Comparison of ENCODE assay signal across 8 mouse cellular contexts in the genomic region with DNA sequence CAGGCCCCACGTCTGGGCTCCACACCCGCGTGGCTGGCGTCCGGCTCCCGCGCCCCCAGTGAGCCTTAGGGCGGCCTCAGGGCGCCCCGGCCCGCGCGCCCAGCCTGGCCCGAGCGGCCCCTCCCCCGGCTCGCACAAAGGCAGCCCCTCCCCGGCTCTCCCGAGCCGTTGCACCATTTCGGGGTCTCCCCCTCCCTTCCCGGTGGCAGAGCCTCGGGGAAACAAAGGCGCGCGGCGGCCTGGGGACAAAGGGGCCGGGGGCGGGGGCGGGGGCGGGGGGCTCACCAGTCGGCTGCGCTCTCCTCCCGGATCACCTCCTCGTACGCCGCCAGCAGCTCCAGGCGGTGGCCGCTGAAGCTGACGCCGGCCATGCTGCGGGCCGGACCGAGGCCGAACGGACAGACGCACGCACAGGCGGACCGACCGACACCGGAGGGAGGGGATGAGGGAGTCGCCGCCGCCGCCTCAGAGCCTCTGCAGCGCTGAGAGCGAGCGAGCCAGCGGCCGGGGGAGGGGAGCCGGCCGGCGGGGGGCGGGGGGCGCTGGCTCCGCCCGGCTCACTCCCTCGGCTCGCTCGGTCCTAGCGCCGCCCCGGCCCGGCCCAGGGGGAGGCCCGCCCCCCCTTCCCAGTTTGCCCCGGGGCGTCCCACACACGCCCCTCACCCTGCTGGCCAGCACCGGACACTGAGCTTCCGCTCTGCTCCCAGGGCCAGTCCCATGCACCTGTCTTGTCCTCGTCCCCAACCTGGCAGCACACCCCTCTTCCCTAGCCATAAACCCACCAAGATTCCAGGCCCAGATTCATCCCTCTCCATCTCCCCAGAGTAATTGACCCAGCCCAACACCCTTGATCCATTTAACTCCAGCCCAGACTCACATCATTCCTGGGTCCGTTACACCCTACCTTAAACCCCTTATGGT. TPM values are rescaled to one million over a fixed set of nuclear protein-coding genes. Genes with fewer than 3 reads are reported as not detected.
DNase-seq lines count a peak whose midpoint lies in the region; ATAC-seq and TF ChIP-seq lines count a peak whose summit lies in the region.

A gene (minus strand): TSS at position 534 of the 921 bp plus-strand sequence.

- H3K4me2 ChIP-seq in kidney, postnatal 0 days (ENCODE audit: low read length) = peak within 1 kb of the TSS; percentile 96
- peak within 1 kb of the TSS; percentile 74 for H3K4me2 ChIP-seq in liver, embryonic 16.5 days (ENCODE audit: low read depth, low read length)

- peak; percentile 54 for DNase-seq in right cerebral cortex, adult 18-20 months
- DNase-seq in right cerebral cortex, postnatal 36 days (ENCODE audit: low spot score in 2 of 2) = no peak
- no peak for DNase-seq in gonadal fat pad, adult 2 months (ENCODE audit: low read depth)
- DNase-seq in kidney, postnatal 0 days (ENCODE audit: low spot score) = peak; percentile 78
- DNase-seq in retina, embryonic 14.5 days (ENCODE audit: low spot score) = peak; percentile 80
- DNase-seq in spleen, postnatal 10 days (ENCODE audit: low spot score in 2 of 2) = no peak

- no peaks in the 10 kb centered on the region for H3K36me3 ChIP-seq in kidney, postnatal 0 days (ENCODE audit: insufficient read depth, low read length)
- H3K36me3 ChIP-seq in liver, embryonic 16.5 days (ENCODE audit: control insufficient read depth, insufficient read depth) = no peaks in the 10 kb centered on the region

- no peaks in the 10 kb centered on the region for H3K9me3 ChIP-seq in kidney, postnatal 0 days (replicated peaks; ENCODE audit: low read length)
- no peaks in the 10 kb centered on the region for H3K9me3 ChIP-seq in liver, embryonic 16.5 days (replicated peaks; ENCODE audit: control insufficient read depth, low read length)

- TF ChIP-seq POLR2A in bone marrow macrophage, adult 2 months (IDR thresholded peaks at IDR 0.05; ENCODE audit: borderline replicate concordance, low read depth, low read length) = no peak

- ATAC-seq in kidney, postnatal 0 days (replicated peaks; ENCODE audit: low FRiP score, low read depth) = peak; percentile 70
- peak; percentile 66 for ATAC-seq in liver, embryonic 16.5 days (ENCODE audit: low read depth)

- TF ChIP-seq CTCF in bone marrow macrophage, adult 2 months (IDR thresholded peaks at IDR 0.05; ENCODE audit: low read depth, low read length) = no peak
- peak; percentile 10; the same call in 1 of the 2 replicates for TF ChIP-seq CTCF in kidney, postnatal 0 days (IDR thresholded peaks at IDR 0.05; ENCODE audit: low read depth)

- H3K27me3 ChIP-seq in kidney, postnatal 0 days (ENCODE audit: insufficient read depth, low read length) = no peaks in the 10 kb centered on the region
- H3K27me3 ChIP-seq in liver, embryonic 16.5 days (ENCODE audit: control insufficient read depth, insufficient read depth, low read depth, low read length) = peaks cover 67% of the 10 kb centered on the region

- H3K4me3 ChIP-seq in bone marrow macrophage, adult 2 months (ENCODE audit: insufficient read depth, low read length) = peak within 1 kb of the TSS; percentile 41
- peak within 1 kb of the TSS; percentile 93 for H3K4me3 ChIP-seq in kidney, postnatal 0 days (replicated peaks; ENCODE audit: low read depth, low read length)
- H3K4me3 ChIP-seq in liver, embryonic 16.5 days (ENCODE audit: low read depth, low read length) = peak within 1 kb of the TSS; percentile 58

- WGBS in kidney, postnatal 0 days = under 1% methylated on average over 66 of the region's 83 CpGs
- WGBS in liver, embryonic 16.5 days (ENCODE audit: insufficient replicate concordance) = 1% methylated on average over 63 of the region's 83 CpGs

- no peaks in the 10 kb centered on the region for H3K4me1 ChIP-seq in bone marrow macrophage, adult 2 months (ENCODE audit: control insufficient read depth, insufficient read depth, low read length)
- H3K4me1 ChIP-seq in kidney, postnatal 0 days (replicated peaks; ENCODE audit: insufficient read depth, low read length) = peaks cover 24% of the 10 kb centered on the region; the same call in 1 of the 2 replicates
- no peaks in the 10 kb centered on the region; the same call in 1 of the 2 replicates for H3K4me1 ChIP-seq in liver, embryonic 16.5 days (ENCODE audit: control insufficient read depth, low read depth, low read length)

- peak within 1 kb of the TSS; percentile 97 for H3K9ac ChIP-seq in kidney, postnatal 0 days (ENCODE audit: low read depth, low read length)
- peak within 1 kb of the TSS; percentile 48 for H3K9ac ChIP-seq in liver, embryonic 16.5 days (ENCODE audit: low read depth, low read length)

- H3K27ac ChIP-seq in bone marrow macrophage, adult 2 months (ENCODE audit: insufficient read depth, low read depth, low read length) = no peak within 1 kb of the TSS
- peak within 1 kb of the TSS; percentile 89 for H3K27ac ChIP-seq in kidney, postnatal 0 days
- no peak within 1 kb of the TSS for H3K27ac ChIP-seq in liver, embryonic 16.5 days (ENCODE audit: low read length)

RNA-seq across cellular contexts. Expression of the gene that starts here (rescaled TPM):
- polyA plus RNA-seq in bone marrow macrophage, adult 2 months (2012; ENCODE audit: insufficient read depth, insufficient read length, missing spikeins) = 0.62 and 1.2 TPM in 2 replicates
- 20.5 and 24.4 TPM in 2 replicates for polyA plus RNA-seq in gonadal fat pad, adult 2 months (2012; rRNA removed)
- 104 and 125 TPM in 2 replicates for polyA plus RNA-seq in kidney, postnatal 0 days (2015; fragmentation: Nextera tagmentation; extraction: Ambion mirVana)
- 6.1 and 7.7 TPM in 2 replicates for polyA plus RNA-seq in liver, embryonic 16.5 days (2015; fragmentation: Nextera tagmentation; extraction: Ambion mirVana)

Comparison
In these comparisons a context has a peak if more than half of its experiments do, and no peak if none do; other contexts are left out.
1. DNase-seq: peak in right cerebral cortex, adult 18-20 months (single experiment), kidney, postnatal 0 days (single experiment) and retina, embryonic 14.5 days (single experiment); none in right cerebral cortex, postnatal 36 days (0 of 2), gonadal fat pad, adult 2 months (single experiment) and spleen, postnatal 10 days (0 of 2).
2. H3K4me3 ChIP-seq: peak in every context shown above with its lines; median percentile 93 in kidney, postnatal 0 days; 58 in liver, embryonic 16.5 days; 41 in bone marrow macrophage, adult 2 months.